Mouse (Mus musculus) G1E (cell line): Measurements from ENCODE around the gene 1700125H20Rik.

Experiments used
- CTCF ChIP-seq: IDR thresholded peaks from 2 replicates; pipeline ENCODE4 v1.5.1; 2012; ENCODE audit warnings: low read depth, low read length, inconsistent platforms, mixed read lengths
- GATA1 ChIP-seq: IDR thresholded peaks from 2 replicates; pipeline ENCODE4 v1.6.1; 2012; ENCODE audit warnings: borderline replicate concordance, low read length, inconsistent platforms, mixed read lengths
- GATA2 ChIP-seq: IDR thresholded peaks from 2 replicates; pipeline ENCODE4 v1.6.1; 2012; ENCODE audit warnings: low read depth, low read length, inconsistent platforms, borderline replicate concordance
- POLR2AphosphoS5 ChIP-seq: IDR thresholded peaks from 2 replicates; pipeline ENCODE4 v1.6.1; 2012; ENCODE audit warnings: low read depth, low read length, inconsistent platforms; ENCODE audit not compliant: insufficient replicate concordance
- TAL1 ChIP-seq: conservative IDR thresholded peaks from 2 replicates; pipeline ENCODE4 v1.6.1; 2012; ENCODE audit warnings: low read depth, low read length, inconsistent platforms, mixed read lengths

GRCm38 (mm10) chr11:85122073-85122472 lies 48.1 kb upstream of the 1700125H20Rik start:
- TF ChIP-seq CTCF: no peak
- no peak for TF ChIP-seq GATA1
- no peak for TF ChIP-seq TAL1
- no peak for TF ChIP-seq GATA2
- no peak for TF ChIP-seq POLR2AphosphoS5
